Mouse (Mus musculus): Measurements from ENCODE around the gene Cabp2. TPM values are rescaled to one million over a fixed set of nuclear protein-coding genes. Genes with fewer than 3 reads are reported as not detected.
A peak's percentile ranks its signal among the peaks of the same experiment; 100 is the strongest.
"Not testable (repeated sequence)": the region's sequence is repeated elsewhere in the genome, so short reads cannot be mapped to it uniquely, and the experiment has no call there.

Gene Cabp2
- not detected for total RNA-seq (2022)

DNA sequence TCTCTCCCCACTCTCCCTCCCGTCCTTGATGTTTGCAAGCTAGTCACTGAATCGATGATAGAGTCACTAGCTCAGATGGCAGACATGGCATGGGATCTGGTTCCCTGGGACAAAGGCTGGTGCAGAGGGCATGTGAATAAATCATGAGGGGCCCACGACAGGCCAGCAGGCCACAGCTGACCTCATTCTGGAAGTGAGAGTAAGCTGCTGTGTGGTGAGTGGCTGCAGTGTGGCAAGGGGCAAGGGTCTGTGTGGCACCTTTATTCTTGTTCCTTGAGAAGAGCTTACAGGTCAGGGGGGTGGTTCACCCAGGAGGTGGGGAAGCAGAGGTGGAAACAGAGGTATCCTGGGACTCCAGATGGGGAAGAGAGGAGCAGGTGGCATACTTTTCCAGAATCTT lies at the start of gene Cabp2:
Cabp2 (plus strand) TSS at position 185 of the 400 bp plus-strand sequence.
- no peak for DNase-seq (ENCODE audit: low spot score)

DNA sequence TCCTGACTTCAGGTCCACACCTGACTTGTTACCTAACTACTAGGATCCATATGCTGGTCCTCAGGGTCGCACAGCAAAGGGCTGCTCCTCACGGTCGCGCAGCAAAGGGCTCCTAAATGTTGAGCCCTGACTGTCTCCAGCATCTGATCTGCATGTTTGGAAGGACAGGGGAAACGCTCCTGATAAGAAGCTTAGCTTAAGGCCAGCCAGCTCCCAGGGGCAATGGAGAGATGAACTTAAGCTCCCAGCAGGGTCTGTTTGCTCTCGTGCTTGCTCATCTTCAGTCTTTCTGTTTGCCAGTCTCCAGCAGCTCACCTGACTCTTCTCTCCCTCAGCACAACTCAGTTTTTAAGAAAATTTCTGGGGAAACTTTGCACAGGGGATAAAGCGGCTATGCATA lies 48.7 kb upstream of the Cabp2 start:
- no peak for DNase-seq (ENCODE audit: low spot score)

DNA sequence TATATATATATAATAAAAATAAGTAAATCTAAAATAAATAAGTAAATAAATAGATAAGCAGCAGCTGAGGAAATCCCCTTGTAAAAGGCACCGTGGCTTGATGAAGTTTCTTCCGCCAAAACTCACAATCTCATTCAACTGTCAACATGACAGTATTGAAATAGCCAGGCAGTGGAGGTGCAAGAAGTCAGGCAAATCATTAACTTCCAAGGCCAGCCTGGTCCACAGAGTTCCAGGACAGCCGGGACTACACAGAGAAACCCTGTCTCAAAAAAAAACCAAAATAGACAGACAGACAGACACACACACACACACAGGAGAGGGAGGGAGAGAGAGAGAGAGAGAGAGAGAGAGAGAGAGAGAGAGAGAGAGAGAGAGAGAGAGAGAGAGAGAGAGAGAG lies 48.1 kb upstream of the Cabp2 start:
- no peak for DNase-seq (ENCODE audit: low spot score)

DNA sequence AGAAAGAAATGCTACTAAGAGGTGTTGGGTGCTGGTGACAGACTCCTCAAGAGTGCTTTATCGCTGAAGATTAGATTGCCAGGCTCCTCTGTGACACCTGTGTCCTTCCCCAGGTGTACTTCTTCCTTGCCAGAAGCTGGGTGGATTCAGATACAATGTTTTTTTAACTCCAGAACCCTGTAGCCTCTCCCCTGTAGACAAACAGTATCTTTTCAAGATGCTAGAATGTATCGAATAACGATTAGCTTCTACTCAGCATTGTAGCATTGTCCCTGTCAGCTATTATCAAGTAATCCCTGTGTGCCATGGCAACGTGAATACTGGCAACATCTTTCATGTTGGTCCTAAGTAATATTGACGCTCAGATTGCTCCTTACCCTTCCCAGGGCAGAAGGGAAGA lies 47.6 kb upstream of the Cabp2 start:
- no peak for DNase-seq (ENCODE audit: low spot score)

DNA sequence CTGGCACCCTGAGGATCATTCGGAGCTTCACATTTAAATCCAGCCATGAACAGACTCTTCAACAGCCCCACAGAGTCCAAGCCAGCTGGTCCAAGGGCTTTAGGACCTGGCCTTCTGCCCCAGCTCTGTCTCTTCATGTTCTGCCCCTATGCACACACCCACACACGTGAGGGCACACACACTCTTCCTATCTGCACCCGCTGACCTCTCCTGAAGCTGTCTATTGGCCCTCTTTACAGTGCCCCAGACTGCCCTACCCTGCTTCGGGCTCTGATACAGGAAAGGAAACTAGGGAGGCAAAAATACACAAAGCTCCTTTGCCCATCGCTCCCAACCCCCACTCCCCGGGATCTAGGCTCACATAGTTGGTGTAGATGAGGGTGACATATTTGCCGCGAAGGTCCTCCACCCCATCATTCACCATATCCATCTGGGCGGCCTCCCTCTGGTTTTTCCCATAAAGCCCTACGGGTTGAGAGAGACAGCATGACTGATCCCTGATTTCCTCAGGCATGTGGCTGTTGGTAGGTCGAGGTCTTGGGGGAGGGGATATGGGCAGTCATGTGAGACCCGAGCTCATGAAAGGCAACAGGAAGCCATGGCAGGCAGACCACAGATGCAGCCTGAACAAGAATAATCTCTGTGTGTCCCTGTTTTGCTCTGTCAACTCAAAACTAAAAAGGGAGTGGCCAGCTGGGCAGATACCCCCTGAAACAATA lies 44.9 kb upstream of the Cabp2 start:
- DNase-seq (ENCODE audit: low spot score): no peak

DNA sequence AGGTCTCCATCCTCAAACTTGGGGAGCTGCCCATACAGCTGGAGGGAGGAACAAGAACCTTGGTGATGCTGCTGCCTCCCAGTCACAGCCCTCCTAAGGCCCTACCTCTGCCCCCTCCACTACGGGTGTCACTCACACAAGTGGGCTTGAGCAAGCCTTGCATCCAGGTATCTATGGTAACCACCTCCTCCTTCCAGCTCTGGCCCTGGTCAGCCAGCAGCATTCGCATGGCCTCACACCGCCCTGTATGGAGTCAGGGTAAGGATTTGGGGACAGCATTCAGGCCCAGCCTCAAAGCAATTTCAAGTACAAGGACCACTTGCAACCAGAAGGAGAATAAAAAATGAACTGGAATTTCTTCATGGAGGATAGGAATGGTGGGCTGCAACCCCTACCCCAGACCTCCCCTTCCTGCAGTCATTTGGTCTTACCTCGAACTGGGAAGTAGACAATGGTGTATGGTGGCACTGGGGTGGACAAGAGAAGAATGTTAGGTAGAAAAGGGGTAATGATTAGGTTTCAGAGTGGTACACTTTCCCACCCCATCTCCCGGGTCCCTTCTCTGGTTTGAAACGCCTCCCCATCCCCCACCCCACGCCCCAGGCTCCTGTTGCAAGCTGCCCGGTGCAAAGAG lies 44.1 kb upstream of the Cabp2 start:
- not testable (repeated sequence) for DNase-seq (ENCODE audit: low spot score)

- DNase-seq (ENCODE audit: low spot score): peak; percentile 88
These were observed 43.6 kb upstream of the Cabp2 start, which contains the start of gene Gstp1 for GRCm38 (mm10) chr19:4037788-4038232. Gene Gstp1 (minus strand): TSS chr19:4037985.

DNA sequence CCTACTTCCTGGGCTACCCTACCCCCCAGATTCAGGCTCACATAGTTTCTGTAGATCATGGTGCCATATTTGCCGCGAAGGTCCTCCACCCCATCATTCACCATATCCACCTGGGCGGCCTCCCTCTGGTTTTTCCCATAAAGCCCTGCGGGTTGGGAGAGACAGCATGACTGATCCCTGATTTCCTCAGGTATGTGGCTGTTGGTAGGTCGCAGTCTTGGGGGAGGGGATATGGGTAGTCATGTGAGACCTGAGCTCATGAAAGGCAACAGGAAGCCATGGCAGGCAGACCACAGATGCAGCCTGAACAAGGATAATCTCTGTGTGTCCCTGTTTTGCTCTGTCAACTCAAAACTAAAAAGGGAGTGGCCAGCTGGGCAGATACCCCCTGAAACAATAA lies 40.4 kb upstream of the Cabp2 start:
- not testable (repeated sequence) for DNase-seq (ENCODE audit: low spot score)

DNA sequence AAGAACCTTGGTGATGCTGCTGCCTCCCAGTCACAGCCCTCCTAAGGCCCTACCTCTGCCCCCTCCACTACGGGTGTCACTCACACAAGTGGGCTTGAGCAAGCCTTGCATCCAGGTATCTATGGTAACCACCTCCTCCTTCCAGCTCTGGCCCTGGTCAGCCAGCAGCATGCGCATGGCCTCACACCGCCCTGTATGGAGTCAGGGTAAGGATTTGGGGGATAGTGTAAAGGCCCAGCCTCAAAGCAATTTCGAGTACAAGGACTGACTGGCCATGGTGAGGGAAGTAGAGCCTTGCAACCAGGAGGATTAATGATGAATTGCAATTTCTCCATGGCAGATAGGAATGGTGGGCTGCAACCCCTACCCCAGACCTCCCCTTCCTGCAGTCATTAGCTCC lies 39.9 kb upstream of the Cabp2 start:
- DNase-seq (ENCODE audit: low spot score): not testable (repeated sequence)

DNA sequence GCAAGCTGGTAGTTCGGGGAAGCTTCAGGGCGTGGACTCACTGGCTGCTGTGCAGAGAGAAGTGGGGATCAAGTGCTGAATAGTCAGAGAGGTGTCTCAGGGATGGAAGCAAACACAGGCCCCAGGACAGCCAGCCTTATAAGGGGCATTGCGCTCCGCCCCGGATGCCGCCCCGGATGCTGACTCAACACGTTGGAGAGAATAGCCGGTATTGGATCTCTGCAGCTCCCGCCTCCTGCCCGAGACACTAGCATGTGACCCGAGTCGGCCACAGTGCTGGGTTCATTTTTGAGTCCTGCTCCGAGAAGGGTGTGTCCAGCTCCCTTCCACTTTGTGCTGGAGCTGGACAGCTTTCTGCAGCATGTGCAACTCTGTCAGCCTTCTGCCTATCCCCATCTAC lies 39.3 kb upstream of the Cabp2 start:
- DNase-seq (ENCODE audit: low spot score): peak; percentile 48

DNA sequence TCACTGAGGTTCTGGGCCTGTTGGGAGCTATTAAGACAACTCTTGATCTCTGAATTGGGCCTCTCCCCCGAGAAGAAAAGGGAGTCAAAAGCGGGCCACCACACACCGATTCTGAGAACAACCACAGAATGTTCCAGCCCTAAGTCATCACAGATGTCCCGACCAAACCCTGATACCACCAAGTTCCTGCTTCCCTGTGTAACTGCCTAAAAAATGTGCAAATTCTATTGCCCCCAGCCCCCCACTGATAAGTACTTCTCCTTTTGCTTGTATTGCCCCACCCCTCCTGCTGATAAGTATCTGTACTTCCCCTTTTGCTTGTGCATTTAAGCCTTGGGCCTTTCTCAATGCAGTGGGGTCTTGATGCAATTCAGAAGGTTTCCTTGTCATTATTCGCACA lies 37.3 kb upstream of the Cabp2 start:
- not testable (repeated sequence) for DNase-seq (ENCODE audit: low spot score)

- peak; percentile 89 for DNase-seq (ENCODE audit: low spot score)
These were observed 35.2 kb upstream of the Cabp2 start, which contains the start of gene Gstp2 for GRCm38 (mm10) chr19:4045966-4046865. Gene Gstp2 (minus strand): TSS chr19:4046023.

DNA sequence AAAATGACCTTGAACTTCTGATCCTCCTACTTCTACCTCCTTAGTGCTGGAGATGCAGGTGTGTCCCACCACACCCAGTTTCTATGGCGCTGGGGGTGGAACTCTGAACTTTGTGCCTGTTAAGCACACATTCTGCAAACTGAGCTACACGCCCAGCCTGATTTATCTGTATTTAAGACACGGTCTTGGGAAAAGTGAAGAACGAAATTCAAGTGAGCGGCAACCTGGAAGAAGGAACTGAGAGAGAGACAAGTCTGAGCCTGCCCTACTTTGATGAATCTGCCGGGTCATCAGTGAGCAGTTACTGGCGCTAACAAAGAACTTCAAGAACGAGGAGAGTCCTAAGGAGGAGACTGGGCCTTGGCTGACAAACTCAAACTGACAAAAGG lies 34.5 kb upstream of the Cabp2 start:
- no peak for DNase-seq (ENCODE audit: low spot score)

DNA sequence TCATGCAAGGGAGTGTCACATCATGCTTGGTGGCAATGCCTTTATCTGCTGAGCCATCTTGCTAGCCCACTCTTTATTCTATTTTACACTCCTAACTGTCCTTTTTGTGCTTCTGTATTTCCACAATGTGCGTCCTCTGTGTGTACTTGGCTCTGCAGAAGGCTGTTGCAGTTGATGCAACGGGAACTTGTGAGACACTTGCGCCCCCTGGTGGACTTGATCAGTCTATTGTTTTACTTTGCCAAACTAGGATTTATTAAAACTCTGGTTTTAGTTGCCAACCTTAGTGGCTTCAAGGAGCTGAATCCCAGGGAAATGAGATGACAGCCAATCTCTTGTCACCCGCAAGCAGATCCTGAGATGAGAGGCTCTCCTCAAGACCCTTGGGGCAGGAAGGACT lies 33.5 kb upstream of the Cabp2 start:
- peak; percentile 80 for DNase-seq (ENCODE audit: low spot score)

DNA sequence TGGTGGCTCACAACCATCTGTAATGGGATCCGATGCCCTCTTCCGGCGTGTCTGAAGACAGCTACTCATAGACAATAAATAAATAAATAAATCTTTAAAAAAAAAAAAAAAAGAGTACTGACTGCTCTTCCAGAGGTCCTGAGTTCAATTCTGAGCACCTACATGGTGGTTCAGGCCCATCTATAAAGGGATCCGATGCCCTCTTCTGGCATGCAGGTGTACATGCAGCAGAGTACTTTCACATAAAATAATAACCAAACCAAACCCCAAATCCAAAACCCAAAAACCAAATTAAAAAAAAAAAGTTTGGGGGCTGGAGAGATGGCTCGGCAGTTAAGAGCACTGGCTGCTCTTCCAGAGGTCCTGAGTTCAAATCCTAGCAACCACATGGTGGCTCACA lies 32.3 kb upstream of the Cabp2 start:
- DNase-seq (ENCODE audit: low spot score): not testable (repeated sequence)

DNA sequence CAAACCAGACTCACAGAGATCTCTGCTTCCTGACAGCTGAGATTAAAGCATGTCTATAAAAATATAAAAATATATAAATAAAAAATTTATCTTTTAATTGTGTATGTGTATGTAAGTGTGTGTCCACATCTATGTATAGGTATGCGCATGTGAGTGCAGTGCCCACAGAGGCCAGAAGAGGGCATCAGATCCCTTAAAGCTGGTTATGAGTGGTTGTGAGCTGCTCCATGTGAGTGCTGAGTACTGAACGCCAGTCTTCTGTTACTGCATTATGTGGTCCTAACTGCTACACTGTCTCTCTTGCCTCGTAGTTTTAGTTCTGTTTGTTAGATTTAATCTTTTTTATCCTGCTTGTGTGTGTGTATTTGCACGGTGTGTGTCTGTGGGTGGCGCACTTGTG lies 30.4 kb upstream of the Cabp2 start:
- DNase-seq (ENCODE audit: low spot score): no peak

GRCm38 (mm10) chr19:4051741-4052515 lies 29.4 kb upstream of the Cabp2 start:
- peak; percentile 53 for DNase-seq (ENCODE audit: low spot score)

DNA sequence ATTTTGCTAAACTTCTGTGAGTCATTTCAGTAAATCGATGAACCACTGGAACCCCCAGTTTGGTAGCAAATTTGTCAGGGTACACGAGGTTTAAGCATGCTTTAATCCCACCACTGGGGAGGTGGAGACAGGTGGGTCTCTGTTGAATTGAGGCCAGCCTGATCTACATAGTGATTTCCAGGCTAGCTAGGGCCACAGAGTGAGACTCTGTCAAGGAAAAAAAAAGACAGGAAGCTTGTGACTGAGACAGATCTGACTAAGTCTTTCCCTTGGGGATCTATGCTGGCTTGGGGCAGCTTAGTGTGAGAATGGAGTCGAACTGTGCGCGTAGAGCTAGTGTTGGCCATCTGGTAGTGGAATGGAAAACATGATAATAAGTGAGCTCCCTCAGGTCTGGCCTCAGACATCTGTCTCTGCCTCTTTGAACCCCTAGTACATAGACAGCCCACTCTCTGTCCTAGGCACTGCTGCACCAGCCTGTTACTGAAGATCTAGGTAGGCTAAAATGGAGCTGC lies 28.8 kb upstream of the Cabp2 start:
- DNase-seq (ENCODE audit: low spot score): no peak

DNA sequence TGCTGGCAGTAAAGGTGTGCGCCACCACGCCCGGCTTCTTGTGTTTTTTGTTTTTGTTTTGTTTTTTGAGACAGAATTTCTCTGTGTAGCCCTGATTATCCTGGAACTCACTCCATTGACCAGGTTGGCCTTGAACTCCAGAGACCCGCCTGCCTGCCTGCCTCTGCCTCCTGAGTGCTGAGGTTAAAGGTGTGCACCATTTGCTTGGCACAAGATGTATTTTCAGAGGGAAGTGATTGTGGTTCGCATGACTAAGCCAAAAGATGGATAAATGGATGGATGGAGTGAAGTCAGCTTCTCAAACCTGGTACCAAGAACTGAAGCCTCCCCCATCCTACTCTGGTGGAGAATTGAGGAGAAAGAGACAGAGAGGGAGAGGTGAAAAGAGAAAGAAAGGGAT lies 26.8 kb upstream of the Cabp2 start:
- no peak for DNase-seq (ENCODE audit: low spot score)

GRCm38 (mm10) chr19:4055216-4055946 lies 26.0 kb upstream of the Cabp2 start:
- no peak for DNase-seq (ENCODE audit: low spot score)

Data from heart, adult 8-10 months (tissue).